Mouse (Mus musculus): ENCODE measurements at regions not wholly inside any gene's neighbourhood (a gene's known extent, or its start where the extent isn't known, plus 50 kb on each side); places are given as distances from the start of the nearest gene placed in this dataset.

DNA sequence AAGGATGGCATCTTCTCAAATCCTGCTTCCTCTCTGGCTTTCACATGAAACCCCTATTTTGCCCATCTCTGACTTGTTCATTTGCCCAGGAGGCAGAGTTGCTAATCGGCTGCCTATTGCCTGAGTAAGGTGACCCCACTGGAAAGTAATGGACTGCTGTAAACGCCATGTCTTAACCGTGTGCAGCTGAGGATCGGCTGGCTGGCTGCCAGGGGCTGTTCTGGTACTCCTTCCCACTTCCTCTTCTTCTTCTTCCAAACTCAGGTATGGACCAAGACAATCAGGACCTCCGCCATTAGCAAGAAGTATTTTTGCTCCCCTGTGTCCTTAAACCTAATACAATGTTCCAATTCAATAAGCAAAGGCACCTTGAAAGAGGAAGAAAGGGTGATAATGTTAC, 177.6 kb upstream of the Spaca1 start:
- no peak for TF ChIP-seq CTCF (IDR thresholded peaks at IDR 0.05)
- TF ChIP-seq EP300 (IDR thresholded peaks at IDR 0.05) = no peak
